Mouse (Mus musculus) effector memory CD4-positive, alpha-beta T cell, adult 7 months (primary cell): ENCODE measurements around the gene Ccdc130. TPM values are rescaled to one million over a fixed set of nuclear protein-coding genes. Genes with fewer than 3 reads are reported as not detected.

ENCODE experiments used
- polyA plus RNA-seq: library from polyadenylated mRNA; unstranded; fragments of 100-300 nt; shearing (Covaris generic); gene quantifications from one replicate; pipeline ENCODE4 v1.2.1, GENCODE M21; 2017

Ccdc130 gene
- polyA plus RNA-seq: 22.5 TPM

DNA sequence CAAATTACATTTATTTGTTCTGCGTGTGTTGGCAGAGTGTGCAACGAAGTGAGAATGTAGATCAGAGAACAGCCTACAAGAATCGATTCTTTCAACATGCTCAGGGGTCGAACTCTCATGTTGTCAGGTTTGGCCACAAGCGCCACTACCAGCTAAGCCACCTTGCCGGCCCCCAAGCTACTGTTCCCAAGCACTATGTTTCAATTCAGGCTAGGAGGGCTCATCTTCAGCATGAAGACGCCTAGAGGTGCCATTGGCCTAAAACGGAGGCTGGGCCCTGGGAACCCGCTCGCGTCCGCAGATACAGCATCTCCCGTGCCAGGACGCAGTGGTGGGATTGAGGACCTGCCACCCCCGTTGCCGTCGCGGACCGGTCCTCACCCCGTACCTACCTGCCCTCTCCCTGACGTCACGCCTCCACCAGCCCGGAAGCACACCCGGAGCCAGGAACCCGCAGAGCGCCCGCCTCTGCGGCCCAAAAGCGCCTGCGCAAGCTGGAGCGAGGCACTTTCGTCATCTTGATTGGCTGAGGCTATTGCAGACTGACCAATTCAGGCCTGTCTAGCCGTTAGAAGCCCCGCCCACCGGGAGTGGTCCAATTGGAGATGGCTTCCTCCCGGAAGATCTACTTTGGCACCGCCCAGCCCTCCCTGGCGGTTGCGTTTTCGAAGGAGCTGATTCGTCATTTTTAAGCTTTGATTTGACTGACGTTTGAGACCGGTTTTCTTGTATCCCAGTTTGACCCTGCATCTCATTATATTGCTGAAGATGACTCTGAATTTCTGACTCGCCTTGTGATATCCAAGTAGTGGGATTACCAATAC, at the start of gene Ccdc130:
Gene Ccdc130 (minus strand): TSS at position 431 of the 824 bp plus-strand sequence.

GRCm38 (mm10) chr8:84256822-84257610, 13.2 kb downstream of the Ccdc130 start, which contains the start of gene Mri1:
Mri1 (minus strand) TSS chr8:84257326.

DNA sequence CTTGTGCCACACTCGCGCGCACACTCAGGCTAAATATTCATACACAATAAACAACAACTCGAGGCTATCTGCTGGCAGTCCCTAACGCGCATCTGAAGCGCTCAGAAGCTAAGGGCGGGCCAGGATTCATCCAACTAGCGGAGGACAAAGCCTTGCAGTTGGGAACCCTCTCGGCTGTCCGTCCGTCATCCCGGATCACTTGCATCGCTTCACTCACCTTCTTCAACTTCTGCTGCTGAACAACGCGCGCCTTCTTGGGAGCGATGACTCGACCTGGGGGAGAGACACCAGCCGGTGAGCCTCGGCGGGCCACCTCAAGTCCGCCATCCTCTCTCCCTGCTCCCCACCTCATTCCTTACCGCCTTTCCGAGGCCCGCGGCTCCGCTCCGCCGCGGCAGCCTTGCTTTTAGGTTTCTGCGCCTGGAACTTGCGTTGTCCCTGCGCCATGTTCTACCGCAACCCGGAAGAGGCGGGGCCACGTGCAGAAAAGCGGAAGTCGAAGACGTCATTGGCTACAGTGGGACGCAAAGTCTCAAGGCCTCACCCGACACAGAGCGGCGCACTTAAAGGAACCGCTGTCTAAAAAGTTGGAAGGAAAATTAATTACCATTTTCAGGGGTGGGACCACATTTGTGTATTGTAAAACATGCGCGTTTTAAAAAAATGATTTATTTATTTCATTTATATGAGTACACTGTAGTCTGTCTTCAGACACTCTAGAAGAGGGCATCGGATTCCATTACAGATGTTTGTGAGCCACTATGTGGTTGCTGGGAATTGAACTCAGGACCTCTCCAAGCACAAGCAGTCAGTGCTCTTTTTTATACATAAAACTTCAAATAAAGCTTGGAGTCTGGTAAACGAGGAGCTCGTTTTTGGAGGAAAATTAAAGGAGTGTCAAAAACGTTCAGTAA, 20.7 kb downstream of the Ccdc130 start, which contains the start of gene D8Ertd738e:
Gene D8Ertd738e (minus strand): TSS at position 463 of the 914 bp plus-strand sequence.

DNA sequence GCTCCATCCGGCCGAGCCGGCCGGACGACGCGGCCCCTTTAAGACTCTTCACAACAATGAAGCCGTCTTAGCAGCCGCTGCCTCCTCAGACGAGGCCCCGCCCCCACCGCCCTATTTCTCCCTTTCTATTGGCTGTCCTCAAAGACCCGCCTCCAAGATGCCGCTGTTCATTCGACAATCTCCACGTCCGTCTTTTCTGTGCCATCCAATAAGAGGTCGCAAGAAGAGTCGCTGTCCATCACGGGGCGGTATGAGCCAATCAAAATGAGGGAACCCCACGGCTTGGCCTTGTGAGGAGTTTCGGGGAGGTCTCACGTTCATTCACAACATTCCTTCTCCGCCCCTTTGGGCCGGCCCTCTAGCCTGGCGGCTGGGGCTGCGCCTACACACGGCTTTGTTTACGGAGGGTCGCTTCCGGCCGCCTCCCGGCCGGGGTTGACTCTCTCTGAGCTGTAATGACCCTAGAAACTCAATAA, 33.1 kb downstream of the Ccdc130 start, which contains the start of gene Zswim4:
Gene Zswim4 (minus strand): TSS at position 58 of the 476 bp plus-strand sequence.

Other genes with a start within 250 kb of the Ccdc130 start
- gene Palm3, start 248.9 kb downstream of the Ccdc130 start, polyA plus RNA-seq: 4.0 TPM
- gene Il27ra, start 227.8 kb downstream of the Ccdc130 start, polyA plus RNA-seq: 213 TPM
- 0.63 TPM for gene Rln3, start 225.4 kb downstream of the Ccdc130 start, polyA plus RNA-seq
- gene Gm10643, start 205.2 kb downstream of the Ccdc130 start, polyA plus RNA-seq: 2.2 TPM
- 26.0 TPM for gene Rfx1, start 203.5 kb downstream of the Ccdc130 start, polyA plus RNA-seq
- gene Dcaf15, start 165.6 kb downstream of the Ccdc130 start, polyA plus RNA-seq: 29.9 TPM
- gene Podnl1, start 144.4 kb downstream of the Ccdc130 start, polyA plus RNA-seq: 43.1 TPM
- gene Cc2d1a, start 122.4 kb downstream of the Ccdc130 start, polyA plus RNA-seq: 38.6 TPM
- gene 4930432K21Rik, start 122.4 kb downstream of the Ccdc130 start, polyA plus RNA-seq: 0.43 TPM
- gene Nanos3, start 85.2 kb downstream of the Ccdc130 start, polyA plus RNA-seq: not detected
- 49.0 TPM for gene Zswim4, start 33.3 kb downstream of the Ccdc130 start, polyA plus RNA-seq
- 481 TPM for gene D8Ertd738e, start 20.7 kb downstream of the Ccdc130 start, polyA plus RNA-seq
- gene Mri1, start 13.1 kb downstream of the Ccdc130 start, polyA plus RNA-seq: 138 TPM
- gene Cacna1a, start 118.1 kb upstream of the Ccdc130 start, polyA plus RNA-seq: 4.2 TPM